Mouse (Mus musculus): Measurements from ENCODE around the gene Mosmo. TPM values are rescaled to one million over a fixed set of nuclear protein-coding genes. Genes with fewer than 3 reads are reported as not detected.
"Not testable (repeated sequence)": the region's sequence is repeated elsewhere in the genome, so short reads cannot be mapped to it uniquely, and the experiment has no call there.

Mosmo gene
- polyA plus RNA-seq, 1 experiment from 2014 or later, result 14.5 TPM

DNA sequence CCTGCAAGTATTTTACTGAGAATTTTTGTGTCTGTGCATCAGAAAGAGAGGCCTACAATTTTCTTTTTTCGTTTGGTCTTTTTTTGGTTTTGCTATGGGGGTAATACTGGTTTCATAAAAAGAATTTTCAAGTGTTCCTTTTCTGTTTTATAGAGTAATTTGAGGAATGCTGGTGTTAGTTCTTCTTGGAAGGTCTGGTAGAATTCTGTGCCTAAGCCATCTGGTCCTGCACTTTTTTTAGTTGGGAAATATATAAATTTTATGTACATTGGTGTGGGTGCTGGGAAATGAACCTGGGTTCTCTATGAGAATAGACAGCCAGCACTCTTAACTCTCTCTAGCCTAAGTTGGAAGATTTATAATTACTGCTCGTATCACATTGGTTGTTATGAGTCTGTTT is 34.7 kb downstream of the Mosmo start:
- H3K9ac ChIP-seq, result no peak overlapping the region
- WGBS, result 94% methylated on average over 2 of the region's 2 CpGs
- no peak for ATAC-seq (ENCODE audit: insufficient number of reproducible peaks, insufficient read depth, low FRiP score, low TSS enrichment, low read depth)
- H3K36me3 ChIP-seq, result peaks cover 7% of the 10 kb centered on the region; the same call in 1 of the 2 replicates
- no peak overlapping the region for H3K27ac ChIP-seq
- no peak overlapping the region for H3K4me2 ChIP-seq
- no peak overlapping the region for H3K4me3 ChIP-seq
- H3K4me1 ChIP-seq, result peaks cover 4% of the 10 kb centered on the region; the same call in 1 of the 2 replicates
- no peaks in the 10 kb centered on the region for H3K27me3 ChIP-seq
- no peaks in the 10 kb centered on the region for H3K9me3 ChIP-seq

GRCm38 (mm10) chr7:120713225-120713624 is 35.8 kb downstream of the Mosmo start:
- H3K9me3 ChIP-seq, result no peaks in the 10 kb centered on the region
- peaks cover 7% of the 10 kb centered on the region; the same call in 1 of the 2 replicates for H3K36me3 ChIP-seq
- H3K4me1 ChIP-seq, result peaks cover 4% of the 10 kb centered on the region; the same call in 1 of the 2 replicates
- H3K9ac ChIP-seq, result no peak overlapping the region
- no peak overlapping the region for H3K4me3 ChIP-seq
- H3K27ac ChIP-seq, result no peak overlapping the region
- 96% methylated on average over 2 of the region's 2 CpGs for WGBS
- no peaks in the 10 kb centered on the region for H3K27me3 ChIP-seq
- H3K4me2 ChIP-seq, result no peak overlapping the region
- ATAC-seq (ENCODE audit: insufficient number of reproducible peaks, insufficient read depth, low FRiP score, low TSS enrichment, low read depth), result no peak

DNA sequence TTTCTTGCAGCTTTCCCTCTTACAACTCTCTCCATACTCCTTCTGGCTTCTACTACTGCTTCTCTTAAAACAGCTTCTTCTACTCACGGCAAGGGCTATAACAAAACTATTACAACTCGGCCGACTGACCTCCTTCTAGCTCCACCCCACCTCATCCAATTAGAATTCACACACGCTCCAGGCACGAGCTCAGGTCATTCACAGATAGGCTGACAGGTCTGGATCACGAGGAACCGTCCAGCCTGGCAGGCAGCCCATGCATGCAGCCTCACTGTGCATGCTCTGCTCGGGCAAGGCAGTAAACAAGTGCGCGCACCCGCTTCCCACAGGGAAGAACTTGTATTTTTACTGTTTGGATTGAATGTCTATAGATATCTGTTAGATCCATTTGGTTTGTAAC is 36.5 kb downstream of the Mosmo start:
- not testable (repeated sequence) for H3K4me3 ChIP-seq; H3K9me3 ChIP-seq; H3K27ac ChIP-seq; H3K27me3 ChIP-seq; H3K36me3 ChIP-seq; H3K4me2 ChIP-seq; ATAC-seq (ENCODE audit: insufficient number of reproducible peaks, insufficient read depth, low FRiP score, low TSS enrichment, low read depth); H3K4me1 ChIP-seq; H3K9ac ChIP-seq
- WGBS, result 94% methylated on average over 11 of the region's 11 CpGs

- Histone ChIP-seq H3K4me3 (no peak overlapping the region), H3K4me2 (no peak overlapping the region), H3K9ac (no peak overlapping the region), H3K4me1 (peaks cover 4% of the 10 kb centered on the region; the same call in 1 of the 2 replicates), H3K36me3 (peaks cover 11% of the 10 kb centered on the region), H3K27me3 (no peaks in the 10 kb centered on the region), H3K9me3 (no peaks in the 10 kb centered on the region), H3K27ac (no peak overlapping the region)
- no peak for ATAC-seq (ENCODE audit: insufficient number of reproducible peaks, insufficient read depth, low FRiP score, low TSS enrichment, low read depth)
- 31% methylated on average over 2 of the region's 2 CpGs for WGBS
Observed at GRCm38 (mm10) chr7:120717261-120717660, 39.8 kb downstream of the Mosmo start.

DNA sequence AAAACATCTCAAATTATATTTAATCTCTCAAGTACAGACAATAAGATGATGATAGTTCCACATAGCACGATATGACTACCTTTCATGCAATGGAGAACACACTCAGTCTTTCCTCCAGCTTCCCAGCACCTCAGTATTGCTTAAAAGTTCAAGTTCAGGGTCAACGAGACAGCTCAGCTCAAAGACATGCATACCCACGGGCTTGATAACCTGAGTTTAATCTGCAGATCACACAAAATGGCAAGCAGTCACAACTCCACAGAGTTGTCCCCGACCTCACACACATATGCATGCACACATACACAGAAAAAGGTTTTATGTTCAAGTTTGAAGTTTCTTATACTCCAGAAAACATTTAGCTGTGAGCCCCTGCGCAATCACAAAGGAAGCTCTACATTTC is 43.6 kb downstream of the Mosmo start:
- no peak for ATAC-seq (ENCODE audit: insufficient number of reproducible peaks, insufficient read depth, low FRiP score, low TSS enrichment, low read depth)
- H3K4me3 ChIP-seq, result no peak overlapping the region
- no peaks in the 10 kb centered on the region for H3K9me3 ChIP-seq
- no peaks in the 10 kb centered on the region for H3K27me3 ChIP-seq
- H3K4me1 ChIP-seq, result peaks cover 18% of the 10 kb centered on the region
- no peak overlapping the region for H3K27ac ChIP-seq
- H3K9ac ChIP-seq, result no peak overlapping the region
- peaks cover 9% of the 10 kb centered on the region for H3K36me3 ChIP-seq
- H3K4me2 ChIP-seq, result no peak overlapping the region
- WGBS, result 92% methylated on average over 5 of the region's 5 CpGs

GRCm38 (mm10) chr7:120721456-120721855 is 44.0 kb downstream of the Mosmo start:
- Histone ChIP-seq H3K9me3 (no peaks in the 10 kb centered on the region), H3K27me3 (no peaks in the 10 kb centered on the region), H3K36me3 (peaks cover 13% of the 10 kb centered on the region), H3K27ac (no peak overlapping the region), H3K4me1 (peaks cover 16% of the 10 kb centered on the region), H3K9ac (no peak overlapping the region), H3K4me2 (no peak overlapping the region), H3K4me3 (no peak overlapping the region)
- whole genome bisulfite sequencing, result 92% methylated on average over 8 of the region's 8 CpGs
- no peak for ATAC-seq (ENCODE audit: insufficient number of reproducible peaks, insufficient read depth, low FRiP score, low TSS enrichment, low read depth)

- H3K36me3 ChIP-seq, result peaks cover 16% of the 10 kb centered on the region
- no peak for ATAC-seq (ENCODE audit: insufficient number of reproducible peaks, insufficient read depth, low FRiP score, low TSS enrichment, low read depth)
- H3K27me3 ChIP-seq, result no peaks in the 10 kb centered on the region
- H3K9ac ChIP-seq, result no peak overlapping the region
- no peak overlapping the region for H3K27ac ChIP-seq
- WGBS, result 93% methylated on average over 4 of the region's 4 CpGs
- H3K4me1 ChIP-seq, result peaks cover 14% of the 10 kb centered on the region; the same call in 1 of the 2 replicates
- no peaks in the 10 kb centered on the region for H3K9me3 ChIP-seq
- no peak overlapping the region for H3K4me2 ChIP-seq
- H3K4me3 ChIP-seq, result no peak overlapping the region
Observed at GRCm38 (mm10) chr7:120722063-120722462, 44.6 kb downstream of the Mosmo start.

DNA sequence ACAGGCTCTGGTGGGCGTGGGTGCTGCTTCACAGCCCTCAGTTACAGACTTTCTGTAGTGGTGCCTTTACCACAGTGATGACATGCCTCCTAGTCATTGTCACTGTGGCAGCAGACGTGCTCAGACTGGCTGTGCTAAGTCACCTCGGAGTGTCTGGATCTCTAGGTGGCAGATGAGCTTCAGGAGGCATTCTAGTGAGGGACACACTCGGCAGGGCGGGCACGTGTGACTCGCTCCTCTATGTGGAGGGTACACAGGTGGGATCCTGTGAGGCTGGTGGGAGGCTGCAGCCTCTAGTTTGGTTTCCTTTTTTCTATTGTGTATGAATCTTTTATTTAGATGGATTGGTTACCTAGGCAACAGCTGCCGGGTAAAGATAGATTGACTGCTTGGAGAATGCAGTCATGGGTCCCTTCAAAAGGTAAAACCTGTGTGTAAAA is 45.4 kb downstream of the Mosmo start:
- no peak overlapping the region for H3K4me3 ChIP-seq
- no peak for ATAC-seq (ENCODE audit: insufficient number of reproducible peaks, insufficient read depth, low FRiP score, low TSS enrichment, low read depth)
- H3K27me3 ChIP-seq, result no peaks in the 10 kb centered on the region
- H3K4me1 ChIP-seq, result peaks cover 14% of the 10 kb centered on the region; the same call in 1 of the 2 replicates
- 75% methylated on average over 8 of the region's 8 CpGs for WGBS
- no peak overlapping the region for H3K4me2 ChIP-seq
- no peak overlapping the region for H3K27ac ChIP-seq
- H3K36me3 ChIP-seq, result peaks cover 19% of the 10 kb centered on the region
- H3K9me3 ChIP-seq, result no peaks in the 10 kb centered on the region
- H3K9ac ChIP-seq, result no peak overlapping the region

- Histone ChIP-seq H3K4me1 (peaks cover 13% of the 10 kb centered on the region; the same call in 1 of the 2 replicates), H3K36me3 (peaks cover 30% of the 10 kb centered on the region; the same call in 1 of the 2 replicates), H3K9me3 (no peaks in the 10 kb centered on the region), H3K27ac (no peak overlapping the region), H3K27me3 (no peaks in the 10 kb centered on the region), H3K9ac (no peak overlapping the region), H3K4me2 (no peak overlapping the region), H3K4me3 (no peak overlapping the region)
- no peak for ATAC-seq (ENCODE audit: insufficient number of reproducible peaks, insufficient read depth, low FRiP score, low TSS enrichment, low read depth)
- 90% methylated on average over 3 of the region's 3 CpGs for WGBS
Observed at GRCm38 (mm10) chr7:120727581-120727980, 50.2 kb downstream of the Mosmo start.

DNA sequence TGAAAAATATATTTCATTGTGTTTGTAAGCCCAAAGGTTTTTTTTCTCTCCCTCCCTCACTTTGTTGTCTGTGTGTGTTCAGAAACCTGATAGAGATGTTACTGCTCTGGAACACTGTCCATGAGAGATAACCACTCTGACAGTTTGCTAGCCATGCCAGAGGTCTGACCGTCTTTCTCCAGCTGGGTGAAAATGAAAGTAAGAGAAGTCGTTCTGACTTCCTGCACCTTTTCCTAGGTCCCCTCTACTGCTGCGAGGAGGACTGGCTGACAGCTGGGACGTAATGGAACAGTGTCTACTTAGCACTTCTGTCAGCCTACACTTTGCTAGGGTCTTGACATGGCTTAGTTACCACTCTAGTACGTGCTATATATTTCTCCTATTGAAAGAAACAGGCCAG is 52.2 kb downstream of the Mosmo start:
- Histone ChIP-seq H3K36me3 (peaks cover 33% of the 10 kb centered on the region; the same call in 1 of the 2 replicates), H3K4me2 (no peak overlapping the region), H3K9me3 (no peaks in the 10 kb centered on the region), H3K4me3 (no peak overlapping the region), H3K27ac (no peak overlapping the region), H3K9ac (no peak overlapping the region), H3K27me3 (no peaks in the 10 kb centered on the region), H3K4me1 (0 out of 2 replicates have a peak, but pooled peaks cover under 1% of the 10 kb centered on the region)
- ATAC-seq (ENCODE audit: insufficient number of reproducible peaks, insufficient read depth, low FRiP score, low TSS enrichment, low read depth), result no peak
- 88% methylated on average over 5 of the region's 5 CpGs for WGBS

DNA sequence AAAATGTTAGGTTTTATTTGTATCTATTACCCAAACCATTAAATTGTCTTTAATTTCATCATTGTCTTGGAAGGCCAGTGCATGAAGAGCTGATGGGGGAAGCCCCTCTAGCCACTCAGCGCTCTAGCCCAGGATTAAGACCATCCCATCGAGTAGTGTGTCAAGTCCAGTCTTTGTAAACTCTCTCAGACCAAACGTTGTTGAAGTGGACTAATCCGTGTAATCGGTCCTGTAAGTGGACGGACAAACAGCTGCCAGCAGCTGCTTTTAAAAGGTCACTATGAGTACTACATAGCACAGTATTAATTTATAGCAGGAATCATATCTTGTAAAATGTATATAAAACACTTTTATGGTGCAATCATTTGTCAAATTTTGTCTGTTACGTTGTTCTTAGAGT is 55.5 kb downstream of the Mosmo start:
- peaks cover 19% of the 10 kb centered on the region; the same call in 1 of the 2 replicates for H3K36me3 ChIP-seq
- no peak for ATAC-seq (ENCODE audit: insufficient number of reproducible peaks, insufficient read depth, low FRiP score, low TSS enrichment, low read depth)
- no peaks in the 10 kb centered on the region for H3K4me1 ChIP-seq
- H3K9me3 ChIP-seq, result no peaks in the 10 kb centered on the region
- no peak overlapping the region for H3K27ac ChIP-seq
- H3K9ac ChIP-seq, result no peak overlapping the region
- H3K27me3 ChIP-seq, result no peaks in the 10 kb centered on the region
- 76% methylated on average over 7 of the region's 7 CpGs for WGBS
- no peak overlapping the region for H3K4me2 ChIP-seq
- no peak overlapping the region for H3K4me3 ChIP-seq

- WGBS, result 79% methylated on average over 6 of the region's 6 CpGs
- no peak within 1 kb of the TSS for H3K27ac ChIP-seq
- peaks cover 6% of the 10 kb centered on the region; the same call in 1 of the 2 replicates for H3K36me3 ChIP-seq
Observed at GRCm38 (mm10) chr7:120739018-120739417, 61.6 kb downstream of the Mosmo start, which contains the start of gene Vwa3a. Vwa3a (plus strand) TSS chr7:120739318.

More at GRCm38 (mm10) chr7:120739018-120739417, 61.6 kb downstream of the Mosmo start, which contains the start of gene Vwa3a:
- H3K4me2 ChIP-seq, result no peak within 1 kb of the TSS
- H3K9ac ChIP-seq, result no peak within 1 kb of the TSS
- no peak for ATAC-seq (ENCODE audit: insufficient number of reproducible peaks, insufficient read depth, low FRiP score, low TSS enrichment, low read depth)
- no peaks in the 10 kb centered on the region for H3K27me3 ChIP-seq
- no peaks in the 10 kb centered on the region for H3K4me1 ChIP-seq
- H3K9me3 ChIP-seq, result no peaks in the 10 kb centered on the region
- H3K4me3 ChIP-seq, result no peak within 1 kb of the TSS
